Mouse (Mus musculus) liver, adult (tissue): ENCODE measurements around the gene Ankrd22.

ENCODE experiments used
- GATA4 ChIP-seq: IDR thresholded peaks from 2 replicates; pipeline ENCODE4 v1.6.1; 2014; ENCODE audit warnings: mild to moderate bottlenecking, low read length; ENCODE audit not compliant: insufficient replicate concordance

Ankrd22 gene

GRCm38 (mm10) chr19:34151909-34152308, 13.9 kb downstream of the Ankrd22 start:
- TF ChIP-seq GATA4, result no peak

- TF ChIP-seq GATA4, result no peak
Observed at GRCm38 (mm10) chr19:34148421-34148820, 17.4 kb downstream of the Ankrd22 start.

GRCm38 (mm10) chr19:34139431-34140046, 26.3 kb downstream of the Ankrd22 start:
- no peak for TF ChIP-seq GATA4

- TF ChIP-seq GATA4, result no peak
Observed at GRCm38 (mm10) chr19:34138720-34139430, 27.0 kb downstream of the Ankrd22 start.

GRCm38 (mm10) chr19:34120107-34120731, 45.6 kb downstream of the Ankrd22 start:
- no peak for TF ChIP-seq GATA4

GRCm38 (mm10) chr19:34119653-34120052, 46.2 kb downstream of the Ankrd22 start:
- no peak for TF ChIP-seq GATA4

- TF ChIP-seq GATA4, result no peak
Observed at GRCm38 (mm10) chr19:34119102-34119501, 46.8 kb downstream of the Ankrd22 start.

GRCm38 (mm10) chr19:34104841-34105240, 61.0 kb downstream of the Ankrd22 start:
- TF ChIP-seq GATA4, result no peak

- TF ChIP-seq GATA4, result no peak
Observed at GRCm38 (mm10) chr19:34101888-34102287, 64.0 kb downstream of the Ankrd22 start.

- TF ChIP-seq GATA4, result no peak
Observed at GRCm38 (mm10) chr19:34100633-34101032, 65.2 kb downstream of the Ankrd22 start, which contains the start of gene Lipm. TSS of gene Lipm (plus strand) at chr19:34100933.

- TF ChIP-seq GATA4, result no peak
Observed at GRCm38 (mm10) chr19:34096228-34096627, 69.6 kb downstream of the Ankrd22 start.

GRCm38 (mm10) chr19:34095381-34095780, 70.5 kb downstream of the Ankrd22 start:
- TF ChIP-seq GATA4, result no peak

GRCm38 (mm10) chr19:34089011-34089680, 76.7 kb downstream of the Ankrd22 start:
- TF ChIP-seq GATA4, result no peak

GRCm38 (mm10) chr19:34078130-34078529, 87.7 kb downstream of the Ankrd22 start:
- no peak for TF ChIP-seq GATA4

- no peak for TF ChIP-seq GATA4
Observed at GRCm38 (mm10) chr19:34074239-34074638, 91.6 kb downstream of the Ankrd22 start.
